Mouse (Mus musculus) hindbrain, postnatal 0 days (tissue): ENCODE measurements around the gene Olfr872. TPM values are rescaled to one million over a fixed set of nuclear protein-coding genes. Genes with fewer than 3 reads are reported as not detected.
"Not testable (repeated sequence)": the region's sequence is repeated elsewhere in the genome, so short reads cannot be mapped to it uniquely, and the experiment has no call there.

Experiments
- ATAC-seq: fragments of 200-750 bp; cut with Nextera tagmentation; 2 replicates; pipeline ENCODE4 v1.8.0; 2017; ENCODE audit warnings: mild to moderate bottlenecking, moderate TSS enrichment, moderate library complexity
- DNase-seq: peaks from one replicate; pipeline ENCODE4 v3.0.0-alpha.2; 2015; ENCODE audit warnings: low spot score
- H3K27ac ChIP-seq: fragments of 300-500 bp; sonication (generic); 2 replicates; pipeline ENCODE4 v1.5.1; 2014; ENCODE audit warnings: mild to moderate bottlenecking
- H3K27me3 ChIP-seq: fragments of 300-500 bp; sonication (generic); 2 replicates; pipeline ENCODE4 v1.6.1; 2014; ENCODE audit warnings: low read length, mixed read lengths; ENCODE audit not compliant: insufficient read depth
- H3K36me3 ChIP-seq: fragments of 300-500 bp; sonication (generic); 2 replicates; pipeline ENCODE4 v1.6.1; 2014; ENCODE audit warnings: low read length, mixed read lengths; ENCODE audit not compliant: insufficient read depth
- H3K4me1 ChIP-seq: fragments of 300-500 bp; sonication (generic); 2 replicates; pipeline ENCODE4 v1.6.1; 2014; ENCODE audit warnings: antibody characterized with exemption, low read length, mixed read lengths; ENCODE audit not compliant: insufficient read depth
- H3K4me2 ChIP-seq: fragments of 300-500 bp; sonication (generic); 2 replicates; pipeline ENCODE4 v1.6.1; 2014; ENCODE audit warnings: low read depth, mild to moderate bottlenecking, low read length, moderate library complexity, mixed read lengths
- H3K4me3 ChIP-seq: fragments of 300-500 bp; sonication (generic); 2 replicates; pipeline ENCODE4 v1.5.1; 2014; ENCODE audit warnings: low read length
- H3K9ac ChIP-seq: fragments of 300-500 bp; sonication (generic); replicated peaks from 2 replicates; pipeline ENCODE4 v1.6.1; 2014; ENCODE audit warnings: mild to moderate bottlenecking, low read length, moderate library complexity, mixed read lengths
- H3K9me3 ChIP-seq: fragments of 300-500 bp; sonication (generic); 2 replicates; pipeline ENCODE4 v1.6.1; 2016; ENCODE audit warnings: low read length, mixed read lengths
- CTCF ChIP-seq: IDR thresholded peaks from 2 replicates; pipeline ENCODE4 v1.5.1; 2016; ENCODE audit warnings: antibody characterized with exemption, control low read depth, low read depth
- WGBS: fragments of 180-500 bp; shearing (Covaris S2); extraction: QIAGEN DNeasy Blood & Tissue Kit; methylation state at CpG from one replicate; pipeline ENCODE4 v1.1.7; 2014; 5-methylcytosine and 5-hydroxymethylcytosine counted together
- polyA plus RNA-seq: library from polyadenylated mRNA; unstranded; fragments of >200 nt; fragmentation: Nextera tagmentation; extraction: Ambion mirVana; gene quantifications from 2 replicates; pipeline ENCODE4 v1.2.1, GENCODE M21; 2015
- total RNA-seq: library from RNA; depleted of rRNA; stranded (reverse); fragments of >200 nt; gene quantifications from 2 replicates; pipeline ENCODE4 v1.2.3, GENCODE M21; 2014; rRNA removed

The Olfr872 gene
- total and polyA plus RNA-seq, 2 experiments from 2014 or later, result not detected

GRCm38 (mm10) chr9:20282051-20282450 lies 45.1 kb downstream of the Olfr872 start, which contains the start of gene Olfr39:
TSS of gene Olfr39 (plus strand) at chr9:20282351.
- Histone ChIP-seq H3K4me2 (no peak within 1 kb of the TSS), H3K4me1 (no peaks in the 10 kb centered on the region), H3K27ac (no peak within 1 kb of the TSS), H3K36me3 (no peaks in the 10 kb centered on the region), H3K4me3 (no peak within 1 kb of the TSS), H3K9me3 (no peaks in the 10 kb centered on the region), H3K27me3 (no peaks in the 10 kb centered on the region), H3K9ac (no peak within 1 kb of the TSS)
- ATAC-seq (no peak), DNase-seq (no peak)
- no peak for TF ChIP-seq CTCF
- 82% methylated on average over 1 of the region's 1 CpGs for WGBS

DNA sequence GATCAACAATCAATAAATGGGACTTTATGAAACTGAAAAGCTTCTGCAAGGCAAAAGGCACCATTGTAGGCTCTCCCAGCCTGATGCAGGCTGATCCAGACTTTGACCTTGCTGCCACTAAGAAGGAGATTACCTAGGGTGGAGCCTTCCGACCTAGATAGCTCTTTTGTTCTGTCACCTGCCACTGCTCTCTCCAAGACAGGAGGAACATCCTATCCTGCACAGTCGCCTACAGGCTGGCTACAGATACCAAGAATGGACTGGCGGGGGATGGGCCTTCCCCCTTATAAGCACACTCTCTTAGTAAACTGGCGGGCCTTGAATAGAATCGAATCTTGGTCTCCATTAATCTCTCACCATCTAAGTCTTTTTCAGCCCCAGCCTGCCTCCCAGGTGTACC lies 58.6 kb downstream of the Olfr872 start:
- H3K4me3 ChIP-seq, H3K9me3 ChIP-seq, H3K9ac ChIP-seq, H3K27me3 ChIP-seq, H3K4me2 ChIP-seq, H3K27ac ChIP-seq, DNase-seq, ATAC-seq, H3K4me1 ChIP-seq, H3K36me3 ChIP-seq: not testable (repeated sequence)
- 85% methylated on average over 5 of the region's 5 CpGs for WGBS

DNA sequence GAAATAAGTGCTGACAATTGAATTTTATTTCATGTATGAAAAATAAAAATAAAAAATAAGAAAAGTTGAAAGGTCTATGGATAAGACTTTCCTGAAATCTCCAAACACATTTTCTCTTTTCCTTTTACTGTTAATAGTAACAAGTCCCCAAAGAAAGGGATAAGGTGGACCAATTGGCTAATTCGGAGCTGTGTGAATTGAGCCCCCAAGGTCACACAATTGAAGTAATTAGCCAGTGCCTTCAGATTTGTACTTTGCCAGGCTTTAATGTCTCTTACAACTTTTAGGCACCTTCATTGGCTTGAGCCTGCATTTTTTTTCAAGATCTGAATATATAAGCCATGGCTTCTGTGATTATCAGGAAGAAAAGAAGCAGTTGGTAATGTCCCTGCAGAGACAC lies 61.3 kb downstream of the Olfr872 start, which contains the start of gene Olfr873:
Gene Olfr873 (plus strand): TSS at position 301 of the 400 bp plus-strand sequence.
- H3K4me3 ChIP-seq, result no peak within 1 kb of the TSS
- TF ChIP-seq CTCF, result no peak
- no peak for ATAC-seq
- no peaks in the 10 kb centered on the region for H3K36me3 ChIP-seq
- H3K9me3 ChIP-seq, result no peaks in the 10 kb centered on the region
- no peaks in the 10 kb centered on the region for H3K27me3 ChIP-seq
- H3K4me2 ChIP-seq, result no peak within 1 kb of the TSS
- H3K4me1 ChIP-seq, result no peaks in the 10 kb centered on the region
- no peak within 1 kb of the TSS for H3K27ac ChIP-seq
- 87% methylated on average over 1 of the region's 1 CpGs for WGBS
- H3K9ac ChIP-seq, result no peak within 1 kb of the TSS
- DNase-seq, result no peak

Other genes with a start within 250 kb of the Olfr872 start
- not detected in 2 replicates for gene Olfr866, start 209.1 kb upstream of the Olfr872 start, total RNA-seq
- gene Olfr866, start 209.1 kb upstream of the Olfr872 start, polyA plus RNA-seq, result not detected in 2 replicates
- gene Olfr867, start 179.6 kb upstream of the Olfr872 start, total RNA-seq, result not detected in 2 replicates
- not detected in 2 replicates for gene Olfr867, start 179.6 kb upstream of the Olfr872 start, polyA plus RNA-seq
- gene Olfr868, start 138.5 kb upstream of the Olfr872 start, total RNA-seq, result not detected in 2 replicates
- not detected in 2 replicates for gene Olfr868, start 138.5 kb upstream of the Olfr872 start, polyA plus RNA-seq
- gene Olfr869, start 108.1 kb upstream of the Olfr872 start, total RNA-seq, result not detected in 2 replicates
- not detected in 2 replicates for gene Olfr869, start 108.1 kb upstream of the Olfr872 start, polyA plus RNA-seq
- not detected in 2 replicates for gene Olfr870, start 63.1 kb upstream of the Olfr872 start, total RNA-seq
- not detected in 2 replicates for gene Olfr870, start 63.1 kb upstream of the Olfr872 start, polyA plus RNA-seq
- not detected in 2 replicates for gene Olfr871, start 24.9 kb upstream of the Olfr872 start, total RNA-seq
- not detected in 2 replicates for gene Olfr871, start 24.9 kb upstream of the Olfr872 start, polyA plus RNA-seq
- gene Olfr39, start 45.2 kb downstream of the Olfr872 start, total RNA-seq, result not detected in 2 replicates
- not detected in 2 replicates for gene Olfr39, start 45.2 kb downstream of the Olfr872 start, polyA plus RNA-seq
- not detected in 2 replicates for gene Olfr873, start 61.4 kb downstream of the Olfr872 start, total RNA-seq
- gene Olfr873, start 61.4 kb downstream of the Olfr872 start, polyA plus RNA-seq, result not detected in 2 replicates
- not detected in 2 replicates for gene Olfr18, start 99.0 kb downstream of the Olfr872 start, total RNA-seq
- 0.06 TPM in 1 of 2 replicates, not detected in the other for gene Olfr18, start 99.0 kb downstream of the Olfr872 start, polyA plus RNA-seq
- 9.7 and 24.0 TPM in 2 replicates for gene Zfp560, start 148.1 kb downstream of the Olfr872 start, total RNA-seq
- 72.4 and 78.3 TPM in 2 replicates for gene Zfp560, start 148.1 kb downstream of the Olfr872 start, polyA plus RNA-seq
- gene Zfp26, start 223.0 kb downstream of the Olfr872 start, total RNA-seq, result 21.4 and 22.1 TPM in 2 replicates
- 8.0 and 11.2 TPM in 2 replicates for gene Zfp26, start 223.0 kb downstream of the Olfr872 start, polyA plus RNA-seq